Mouse (Mus musculus) hindlimb bud, embryonic 11.5 days (tissue): ENCODE results near the gene Trim47.
A peak's percentile ranks its signal among the peaks of the same experiment; 100 is the strongest.
"Not testable (repeated sequence)": the region's sequence is repeated elsewhere in the genome, so short reads cannot be mapped to it uniquely, and the experiment has no call there.

ENCODE experiments used
- DNase-seq: peaks from one replicate; pipeline ENCODE4 v3.0.0-alpha.2; 2012; ENCODE audit warnings: low read depth, low spot score; ENCODE audit errors: extremely low spot score

Trim47 gene

DNA sequence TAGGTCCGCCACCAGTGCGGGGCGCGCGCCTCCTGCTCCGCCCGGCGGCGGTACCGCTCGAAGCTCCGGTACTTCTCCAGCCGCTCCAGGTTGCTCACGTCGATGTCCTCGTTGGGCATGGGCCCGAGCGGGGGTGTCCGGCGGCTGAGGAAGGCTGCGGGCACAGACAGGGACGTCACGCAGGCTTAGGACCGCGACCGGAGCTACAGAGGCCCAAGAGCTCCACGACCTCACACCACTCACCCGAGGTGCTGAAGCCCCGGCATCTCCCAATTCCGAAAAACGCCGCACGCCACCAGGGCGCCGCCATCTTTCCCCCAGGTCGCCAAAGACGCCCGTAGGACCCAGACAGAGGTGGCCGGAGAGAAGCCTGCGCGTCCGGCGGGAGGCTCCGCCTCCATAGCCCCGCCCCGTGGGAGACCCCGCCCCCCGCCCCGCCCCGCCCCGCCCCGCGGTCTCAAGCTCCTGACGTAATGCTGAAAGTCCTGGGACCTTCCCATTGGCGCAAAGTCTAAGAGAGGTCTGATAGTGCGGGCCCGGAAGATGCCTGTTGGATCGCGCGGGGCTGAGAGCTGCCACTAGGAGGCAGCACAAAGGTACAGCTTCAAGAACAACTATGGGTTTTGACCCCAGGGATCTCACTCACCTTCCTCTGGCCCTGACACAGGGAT is 11.6 kb upstream of the Trim47 start, which contains the start of gene Mrpl38:
Mrpl38 (minus strand) TSS at position 401 of the 671 bp plus-strand sequence.
- peak; percentile 94 for DNase-seq

DNA sequence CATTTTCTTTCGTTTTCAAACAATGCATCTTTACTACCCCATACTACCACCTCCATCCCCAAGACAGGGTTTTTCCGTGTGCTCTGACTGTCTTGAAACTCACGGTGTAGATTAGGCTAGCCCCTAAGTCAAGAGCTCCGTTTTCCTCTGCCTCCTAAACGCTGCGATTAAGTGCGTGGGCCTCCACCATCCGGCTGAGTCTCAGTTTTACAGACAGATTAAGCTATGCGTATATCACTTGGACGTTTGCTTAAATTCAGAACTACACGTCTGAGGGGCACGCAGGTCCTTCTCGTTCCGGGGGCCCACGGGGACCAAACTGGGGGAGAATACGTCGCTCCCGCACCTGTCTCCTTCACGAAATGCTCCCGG is 11.1 kb upstream of the Trim47 start:
- DNase-seq, result no peak

DNA sequence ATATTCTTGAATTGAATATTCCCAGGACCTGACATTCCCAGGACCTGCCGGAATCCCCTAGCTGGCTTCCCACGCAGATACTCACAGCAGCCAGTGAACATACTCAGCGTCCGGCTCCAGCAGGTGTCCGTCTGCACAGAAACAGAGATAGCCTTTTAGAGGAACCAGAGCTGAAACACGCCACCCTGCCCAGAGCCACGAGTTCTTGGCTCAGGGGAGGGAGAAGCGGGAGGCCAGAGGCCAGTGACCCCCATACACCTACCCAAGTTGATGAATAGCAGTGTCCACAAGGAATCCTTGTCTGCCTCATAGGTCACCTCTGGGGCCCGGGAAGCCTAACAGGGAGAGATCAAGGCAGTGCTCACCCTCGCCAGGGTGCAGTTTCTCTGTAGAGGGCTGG is 7.2 kb upstream of the Trim47 start:
- no peak for DNase-seq

DNA sequence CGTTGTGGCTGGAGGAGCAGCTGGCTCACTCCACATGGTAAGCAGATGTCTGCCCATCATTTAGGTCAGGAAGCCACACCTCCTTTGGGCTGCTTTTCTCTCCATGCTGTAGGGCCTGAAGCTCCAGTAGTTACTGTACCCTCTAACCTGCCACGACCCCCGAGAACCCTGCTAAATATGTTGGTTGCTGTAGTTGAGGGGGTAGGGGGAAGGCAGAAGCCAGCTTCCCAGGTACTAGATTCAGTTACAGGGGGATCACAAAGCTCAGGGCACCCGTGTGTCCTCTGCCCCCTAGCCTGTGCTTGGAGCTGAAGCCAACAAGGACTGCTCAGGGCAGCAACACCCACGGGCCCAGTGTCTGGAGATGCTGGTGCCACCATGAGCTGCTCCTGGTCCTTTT is 6.5 kb upstream of the Trim47 start:
- no peak for DNase-seq

DNA sequence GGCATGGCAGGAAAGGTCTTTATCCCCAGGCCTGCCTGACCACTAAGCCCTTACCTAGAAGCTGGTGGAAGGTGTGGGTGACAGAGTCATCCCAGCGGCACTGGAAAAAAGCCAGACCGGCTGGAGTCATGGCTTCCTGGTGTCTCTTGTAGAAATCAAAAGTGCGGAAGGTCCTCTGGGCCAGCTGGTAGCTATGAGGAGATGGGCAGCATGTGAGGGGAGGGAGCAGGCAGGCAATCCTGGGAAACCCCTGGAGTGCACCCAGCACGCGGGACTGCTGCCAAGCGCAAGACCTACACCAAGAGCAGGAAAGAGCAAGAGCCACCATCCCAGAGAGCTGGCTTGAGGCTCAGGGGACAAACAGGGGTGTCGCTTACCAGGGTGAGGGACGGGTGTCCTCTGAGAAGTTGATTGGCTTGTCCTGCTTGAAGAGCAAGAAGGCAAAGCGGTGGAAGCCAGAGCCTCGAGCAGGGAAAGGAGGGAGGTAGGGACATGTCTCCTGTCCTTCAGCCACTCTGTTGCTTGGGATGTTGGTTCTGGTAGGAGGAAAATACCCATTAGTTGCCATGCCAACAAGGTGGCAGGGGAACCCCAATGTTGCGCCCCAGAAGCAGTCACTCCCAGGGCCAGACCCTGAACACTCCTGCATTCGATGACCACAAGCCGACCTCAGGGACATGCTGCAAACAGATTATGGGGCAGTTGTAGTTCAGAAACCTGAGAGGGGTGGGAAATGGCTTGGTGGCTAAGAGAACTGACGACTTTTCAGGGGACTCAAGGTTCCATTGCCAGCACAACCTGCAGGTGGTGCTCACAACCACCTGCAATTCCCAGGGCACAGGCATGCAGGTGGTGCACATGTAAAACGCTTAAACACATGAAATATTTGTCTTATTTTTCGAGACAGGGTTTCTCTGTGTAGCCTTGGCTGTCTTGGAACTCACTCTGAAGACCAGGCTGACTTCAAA is 5.6 kb upstream of the Trim47 start:
- DNase-seq, result no peak

DNA sequence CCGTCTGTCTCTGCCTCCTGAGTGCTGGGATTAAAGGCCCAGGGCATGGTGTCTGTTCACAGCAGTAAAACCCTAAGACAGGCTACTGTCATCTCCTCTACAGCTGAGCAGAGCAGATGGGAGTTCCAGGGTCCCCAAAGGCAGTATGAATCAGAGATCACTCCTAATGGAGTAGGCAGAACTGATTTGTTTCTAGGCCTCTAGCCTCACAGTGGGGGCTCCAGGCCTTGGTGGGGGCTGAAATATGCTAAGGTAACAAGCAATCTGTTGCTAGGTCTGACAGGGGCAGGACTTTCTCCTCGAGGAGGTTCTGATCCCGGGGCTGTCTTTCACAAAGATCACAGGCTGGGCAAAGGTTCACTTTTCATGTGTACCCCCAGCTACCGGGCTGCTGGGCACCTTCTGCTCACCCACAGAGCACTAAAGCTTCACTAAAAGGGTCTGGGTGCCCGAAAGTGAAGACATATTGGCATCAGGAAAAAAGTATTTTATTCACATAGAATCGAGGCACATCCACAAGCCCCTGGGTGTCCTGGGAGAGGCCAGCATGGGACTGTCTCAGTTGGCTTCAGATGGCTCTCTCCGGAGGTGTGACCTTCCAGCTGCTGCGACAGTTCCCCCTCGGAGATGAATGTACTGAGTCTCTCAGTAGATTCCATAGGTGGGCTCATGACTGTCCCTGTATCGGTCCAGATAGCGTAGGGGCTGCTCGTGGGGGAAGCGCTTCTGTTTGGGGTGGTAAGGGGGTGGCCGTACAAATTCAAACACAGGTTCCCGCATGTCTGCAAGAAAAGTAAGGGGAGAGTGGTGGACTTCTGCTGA is 4.5 kb upstream of the Trim47 start:
- no peak for DNase-seq

DNA sequence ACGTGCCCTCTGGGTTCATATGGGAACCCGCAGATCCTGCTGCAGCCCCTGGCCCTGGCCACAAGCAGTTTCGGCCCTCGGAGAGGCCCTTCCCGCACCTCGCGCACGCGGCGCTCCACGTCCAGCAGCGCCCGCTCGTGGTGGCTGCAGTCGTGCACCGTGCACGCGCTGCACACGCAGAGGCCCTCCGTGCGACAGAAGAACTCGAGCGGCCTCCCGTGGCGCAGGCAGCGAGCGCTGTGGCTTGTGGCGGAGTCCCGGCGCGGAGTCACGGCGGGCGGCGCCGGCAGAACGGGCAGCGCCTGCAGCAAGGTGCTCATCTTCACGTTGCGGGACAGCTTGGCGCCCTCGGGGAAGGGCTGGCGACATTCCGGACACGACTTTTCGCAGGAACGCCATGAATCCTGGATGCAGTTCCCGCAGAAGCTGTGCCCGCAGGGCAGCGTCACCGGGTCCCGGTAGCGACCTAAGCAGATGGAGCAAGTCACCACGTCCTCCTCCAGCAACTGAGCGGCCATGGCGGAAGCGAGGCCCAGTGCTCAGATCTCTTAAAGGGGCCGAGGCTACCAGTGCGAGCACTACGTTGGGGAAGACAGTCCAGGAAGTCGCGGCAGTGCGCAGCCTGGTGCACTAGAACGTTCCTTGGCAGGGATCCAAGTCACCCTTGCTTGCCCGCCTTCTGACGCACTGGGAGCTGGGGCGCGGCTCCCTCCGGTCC is 3.6 kb upstream of the Trim47 start, which contains the start of gene Trim65:
Trim65 (minus strand) TSS at position 641 of the 718 bp plus-strand sequence.
- DNase-seq, result no peak

DNA sequence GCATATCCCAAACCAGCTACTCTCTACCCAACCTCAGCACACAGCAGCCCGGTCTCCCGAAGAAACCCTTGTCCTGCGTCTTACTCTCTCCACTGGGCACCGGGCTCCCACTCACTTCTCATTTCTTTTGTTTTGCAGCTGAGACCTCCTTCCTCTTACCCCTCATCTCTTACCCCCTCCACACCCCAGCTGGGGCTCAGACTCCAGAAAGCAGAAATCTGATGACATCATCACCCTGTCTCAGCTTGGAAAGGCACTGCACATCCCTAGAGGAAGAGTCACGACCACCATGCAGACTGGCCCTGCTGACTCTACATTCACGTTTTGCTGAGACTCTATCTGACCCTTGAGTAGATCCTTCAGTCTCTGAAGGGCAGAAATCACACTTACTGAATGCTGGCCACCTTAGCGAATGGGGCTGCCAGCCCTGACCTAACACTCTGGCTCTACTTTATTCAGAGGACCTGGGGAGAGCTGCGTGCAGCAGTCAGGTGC is 3.0 kb upstream of the Trim47 start:
- no peak for DNase-seq

DNA sequence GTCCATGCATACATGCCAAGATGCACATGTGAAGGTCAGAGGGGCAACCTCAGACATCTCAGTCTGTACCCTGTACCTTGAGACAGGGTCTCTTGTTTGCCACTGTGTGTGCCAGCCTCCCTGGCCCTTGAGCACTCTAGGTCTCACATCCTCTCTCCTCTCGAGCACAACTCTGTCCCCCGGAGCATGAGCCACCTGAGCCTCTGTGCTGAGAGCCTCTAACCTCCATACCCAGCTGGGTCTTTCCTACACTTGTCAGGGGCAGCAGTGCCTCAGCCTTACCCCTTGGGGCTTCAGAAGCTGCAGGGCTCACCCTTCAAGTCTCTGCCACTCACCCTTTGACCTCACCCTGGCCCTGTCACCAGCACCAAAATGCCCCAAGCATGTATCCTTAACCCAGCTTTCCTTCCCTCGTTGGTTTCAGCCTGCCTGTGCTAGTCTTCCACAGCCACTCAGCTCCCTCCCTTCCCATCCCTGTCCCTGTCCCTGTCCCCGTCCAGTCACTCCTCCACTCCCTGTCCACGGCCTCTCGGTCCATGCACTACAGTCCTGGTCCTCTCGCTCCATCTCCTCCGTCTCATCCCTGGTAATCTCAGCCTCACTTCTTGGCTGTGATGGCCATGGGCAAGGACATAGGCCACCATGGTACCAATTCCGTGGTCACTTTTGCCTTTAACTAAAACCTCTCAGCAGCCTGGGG is 2.2 kb upstream of the Trim47 start:
- DNase-seq, result no peak

DNA sequence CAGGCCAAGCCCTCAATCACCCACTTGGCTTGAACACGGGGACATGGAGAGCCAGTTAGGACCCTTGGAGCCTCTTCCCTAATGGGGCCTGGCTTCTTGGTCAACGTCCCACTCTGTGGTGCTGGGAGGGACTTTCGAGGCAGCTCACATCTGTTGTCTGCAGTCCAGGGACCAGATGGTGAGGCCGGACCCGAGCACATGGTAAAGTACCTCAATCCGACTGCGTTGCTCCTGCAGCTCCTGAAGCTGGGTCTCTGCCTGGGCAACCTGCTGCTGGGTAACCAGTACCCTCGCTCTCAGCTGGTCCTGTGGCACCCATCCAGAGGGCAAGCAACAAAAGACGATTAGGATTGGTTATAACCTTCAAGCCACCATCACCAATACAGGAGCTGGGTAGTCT is 976 bp upstream of the Trim47 start:
- no peak for DNase-seq

DNA sequence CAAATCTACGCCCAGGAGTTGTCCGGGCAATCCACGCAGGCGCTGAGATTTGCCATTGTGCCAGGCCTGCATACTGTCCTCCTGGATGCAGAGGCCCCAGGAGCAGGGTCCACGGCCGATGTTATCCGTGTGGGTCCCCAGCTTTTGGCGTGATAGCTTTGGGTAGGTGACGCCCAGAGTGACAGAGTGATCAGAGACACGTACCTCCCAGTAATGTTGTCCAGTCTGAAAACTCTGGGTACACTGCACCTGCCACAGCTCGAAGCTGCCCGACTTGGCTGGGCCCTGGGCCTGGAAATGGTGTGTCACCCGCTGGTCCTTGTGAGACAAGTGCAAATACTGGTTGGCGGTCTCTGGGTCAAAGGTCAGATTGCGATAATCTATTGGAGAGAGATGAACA is 749 bp downstream of the Trim47 start:
- no peak for DNase-seq

DNA sequence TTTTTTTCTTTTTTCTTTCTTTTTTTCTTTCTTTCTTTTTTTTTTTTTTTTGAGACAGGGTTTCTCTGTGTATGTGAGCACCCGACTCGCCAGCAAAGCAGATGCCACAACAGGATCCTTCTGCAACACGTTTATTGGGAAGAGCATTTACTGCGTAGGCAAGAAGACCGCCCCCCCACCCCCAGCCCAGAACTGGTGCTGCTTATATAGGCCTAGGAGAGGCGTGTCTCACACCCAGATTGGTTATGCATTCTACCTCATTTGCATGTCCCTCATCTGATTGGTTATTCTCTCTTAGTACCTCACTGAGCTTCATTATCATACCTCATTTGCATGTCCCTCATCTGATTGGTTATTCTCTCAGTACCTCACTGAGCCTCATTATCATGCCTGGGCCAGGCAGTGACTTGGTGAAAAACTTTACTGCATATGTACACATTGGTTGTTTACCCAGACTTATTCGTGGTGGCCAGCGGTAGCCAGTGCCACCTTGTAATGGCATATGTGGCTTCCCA is 5.2 kb downstream of the Trim47 start:
- DNase-seq, result not testable (repeated sequence)

DNA sequence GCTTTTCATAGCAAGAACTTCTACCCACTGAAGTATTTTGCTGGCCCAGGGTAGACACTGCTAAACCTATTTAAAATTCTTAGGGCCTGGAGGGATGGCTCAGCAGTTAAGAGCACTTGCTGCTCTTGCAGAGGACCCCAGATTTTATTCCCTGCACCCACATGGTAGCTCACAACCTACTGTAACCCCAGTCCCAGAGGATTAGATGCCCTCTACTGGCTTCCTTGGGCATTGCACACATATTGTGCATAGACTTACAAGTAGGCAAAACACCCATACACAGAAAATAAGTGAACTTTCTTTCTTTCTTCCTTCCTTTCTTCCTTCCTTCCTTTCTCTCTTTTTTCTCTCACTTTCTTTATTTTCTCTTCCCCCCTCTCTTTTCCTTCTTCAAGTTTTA is 9.2 kb downstream of the Trim47 start:
- DNase-seq, result no peak

DNA sequence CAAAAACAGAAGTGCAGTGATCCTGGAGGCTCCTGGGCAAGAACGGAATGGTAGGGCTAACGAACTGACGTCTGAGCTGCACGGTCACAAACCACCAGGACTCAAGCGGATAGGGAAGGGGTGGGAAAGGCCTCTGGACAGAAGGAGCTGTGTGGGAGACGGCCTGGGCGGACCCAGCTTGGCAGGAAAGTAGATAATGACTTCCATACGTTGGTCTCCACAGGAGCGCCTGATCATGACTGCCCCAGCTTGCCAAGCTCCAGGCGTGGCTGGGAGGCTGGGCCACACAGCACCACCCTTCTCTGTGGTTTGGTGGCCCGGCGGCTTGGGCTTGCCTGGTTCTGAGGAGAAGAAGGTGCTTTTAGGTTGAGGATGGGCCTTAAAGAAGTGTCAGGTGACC is 9.8 kb downstream of the Trim47 start:
- no peak for DNase-seq

DNA sequence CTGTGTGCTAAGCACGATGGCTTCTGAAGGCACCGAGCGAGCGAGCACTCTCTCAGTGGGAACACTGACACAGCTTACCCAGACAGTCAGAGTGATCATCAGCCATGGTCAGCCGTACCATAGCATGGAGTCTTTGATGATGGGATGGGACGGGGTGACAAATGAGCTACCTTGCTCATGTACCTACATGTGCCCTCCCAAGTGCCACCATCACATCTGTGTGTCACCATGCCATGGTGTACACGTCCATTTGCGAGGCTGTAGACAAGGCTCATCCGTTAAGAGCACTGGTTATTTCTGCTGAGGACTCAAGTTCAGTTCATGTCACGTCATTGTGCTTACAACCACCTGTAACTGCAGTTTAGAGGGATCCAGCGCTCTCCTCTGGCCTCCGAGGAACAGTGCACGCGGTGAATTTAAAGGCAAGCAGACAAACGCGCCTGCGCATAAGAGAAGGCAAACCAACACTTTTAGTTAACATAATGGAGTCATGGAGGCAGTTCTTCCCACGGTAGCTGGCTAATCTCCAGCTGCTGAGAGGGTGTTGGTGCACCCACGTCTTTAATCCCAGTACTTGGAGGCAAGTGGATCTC is 15.3 kb downstream of the Trim47 start:
- no peak for DNase-seq

DNA sequence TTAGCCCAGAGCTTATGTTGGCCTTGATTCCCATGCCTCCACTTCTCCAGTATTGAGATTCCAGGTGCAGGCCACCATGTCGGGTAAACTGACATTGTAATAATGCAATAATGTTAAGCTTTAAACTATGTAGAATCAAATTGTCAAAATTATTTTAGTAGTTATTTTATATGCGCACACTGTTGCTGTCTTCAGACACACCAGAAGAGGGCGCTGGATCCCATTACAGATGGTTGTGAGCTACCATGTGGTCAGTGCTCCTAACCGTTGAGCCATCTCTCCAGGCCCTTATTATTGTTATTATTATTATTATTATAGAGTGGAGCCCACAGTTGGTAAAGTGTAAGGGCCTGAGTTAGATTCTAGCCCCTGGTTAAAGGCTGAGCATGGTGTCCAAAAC is 15.9 kb downstream of the Trim47 start:
- DNase-seq, result no peak

DNA sequence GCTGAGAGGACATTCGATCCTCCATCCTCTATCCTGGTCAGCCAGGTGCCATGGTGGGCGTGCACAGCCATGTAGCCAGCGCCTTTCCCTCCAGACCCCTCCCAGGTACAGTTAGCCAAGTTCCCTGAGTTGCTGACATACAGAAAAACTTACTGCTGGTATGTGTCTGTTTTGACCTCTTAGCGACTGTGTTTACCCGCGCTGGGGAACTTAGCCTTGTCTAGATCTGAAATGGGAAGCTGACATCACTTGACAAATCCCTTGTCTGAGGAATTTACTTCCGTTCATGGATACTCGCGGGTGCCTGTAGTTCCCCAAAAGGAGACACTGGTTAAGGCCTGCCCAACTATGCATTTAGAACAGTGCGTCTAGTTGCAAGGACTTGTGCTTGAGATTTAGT is 16.5 kb downstream of the Trim47 start:
- DNase-seq, result no peak

DNA sequence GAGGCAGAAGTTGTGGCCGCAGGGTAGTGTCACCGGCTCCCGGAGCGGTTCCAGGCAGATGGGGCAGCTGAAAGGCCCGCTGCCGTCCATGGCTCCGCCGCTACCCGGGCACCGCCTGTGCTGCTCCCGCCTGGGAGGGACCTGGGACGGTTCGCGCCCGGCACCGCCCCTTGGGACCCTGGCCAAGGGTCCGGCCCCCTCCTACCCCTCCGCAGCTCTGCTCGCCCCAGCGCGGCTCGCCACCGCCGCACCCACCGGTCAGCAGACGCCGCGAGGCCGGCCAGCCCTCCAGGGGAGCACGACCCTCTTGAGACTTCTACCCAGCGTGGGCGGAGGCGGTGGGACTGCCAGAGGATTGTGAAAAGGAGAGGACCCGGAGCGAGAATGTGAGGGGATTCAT is 16.9 kb downstream of the Trim47 start:
- DNase-seq, result no peak

DNA sequence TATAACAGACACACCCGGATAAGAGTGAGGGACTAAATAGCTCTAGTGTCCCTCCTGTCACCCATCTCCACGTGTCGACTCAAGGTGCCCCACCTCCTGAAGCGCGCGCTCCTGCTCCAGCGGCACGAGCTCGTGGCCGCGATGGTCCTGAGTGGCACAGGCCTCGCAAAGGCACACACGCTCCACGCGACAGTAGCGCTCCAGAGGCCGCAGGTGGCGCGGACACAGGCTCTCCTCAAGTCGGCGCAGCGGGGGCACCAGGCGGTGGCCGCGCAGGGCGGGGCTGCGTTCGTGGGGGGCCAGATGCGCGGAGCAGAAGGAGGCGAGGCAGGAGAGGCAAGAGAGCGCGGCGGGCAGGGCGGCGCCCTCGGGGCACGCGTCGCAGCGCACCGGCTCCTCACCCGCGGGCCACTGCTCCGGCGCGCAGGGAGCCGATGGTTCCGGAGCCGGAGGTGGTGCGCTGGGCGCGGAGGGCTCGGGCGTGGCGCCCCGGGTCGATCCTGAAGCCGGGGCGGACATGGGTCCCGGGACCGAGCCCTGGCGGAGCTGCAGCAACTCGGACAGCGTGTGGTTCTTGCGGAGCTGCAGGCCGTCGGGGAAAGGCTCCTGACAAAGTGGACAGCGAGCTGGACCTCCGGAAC is 17.4 kb downstream of the Trim47 start:
- no peak for DNase-seq
